Mouse (Mus musculus): Measurements from ENCODE around the gene Wnt5b. TPM values are rescaled to one million over a fixed set of nuclear protein-coding genes. Genes with fewer than 3 reads are reported as not detected.
A peak's percentile ranks its signal among the peaks of the same experiment; 100 is the strongest.
"Not testable (repeated sequence)": the region's sequence is repeated elsewhere in the genome, so short reads cannot be mapped to it uniquely, and the experiment has no call there.

Wnt5b gene
- polyA plus RNA-seq, 1 experiment, result not detected

GRCm38 (mm10) chr6:119445671-119446607 lies 98.2 kb downstream of the Wnt5b start:
- no peak overlapping the region for H3K4me3 ChIP-seq (ENCODE audit: insufficient read depth, low read length)
- no peak overlapping the region for H3K27ac ChIP-seq (ENCODE audit: insufficient read depth, low read depth, low read length)
- TF ChIP-seq POLR2A (IDR thresholded peaks at IDR 0.05; ENCODE audit: borderline replicate concordance, low read depth, low read length) (no peak), CTCF (IDR thresholded peaks at IDR 0.05; ENCODE audit: low read depth, low read length) (no peak)
- peaks cover 13% of the 10 kb centered on the region for H3K4me1 ChIP-seq (ENCODE audit: control insufficient read depth, insufficient read depth, low read length)

GRCm38 (mm10) chr6:119443742-119444645 lies 100.2 kb downstream of the Wnt5b start:
- Histone ChIP-seq H3K4me1 (ENCODE audit: control insufficient read depth, insufficient read depth, low read length) (peaks cover 13% of the 10 kb centered on the region), H3K27ac (ENCODE audit: insufficient read depth, low read depth, low read length) (peak overlapping the region; percentile 31), H3K4me3 (ENCODE audit: insufficient read depth, low read length) (peak overlapping the region; percentile 56)
- peak; percentile 85 for TF ChIP-seq CTCF (IDR thresholded peaks at IDR 0.05; ENCODE audit: low read depth, low read length)
- TF ChIP-seq POLR2A (IDR thresholded peaks at IDR 0.05; ENCODE audit: borderline replicate concordance, low read depth, low read length), result no peak

GRCm38 (mm10) chr6:119442729-119443128 lies 101.4 kb downstream of the Wnt5b start:
- H3K4me3 ChIP-seq (ENCODE audit: insufficient read depth, low read length); H3K27ac ChIP-seq (ENCODE audit: insufficient read depth, low read depth, low read length): not testable (repeated sequence)
- TF ChIP-seq CTCF (IDR thresholded peaks at IDR 0.05; ENCODE audit: low read depth, low read length), result 0 out of 2 replicates have a peak, but pooled peaks have one; percentile 25
- H3K4me1 ChIP-seq (ENCODE audit: control insufficient read depth, insufficient read depth, low read length), result peaks cover 18% of the 10 kb centered on the region

GRCm38 (mm10) chr6:119437894-119438761 lies 106.0 kb downstream of the Wnt5b start:
- H3K27ac ChIP-seq (ENCODE audit: insufficient read depth, low read depth, low read length), result no peak overlapping the region
- H3K4me3 ChIP-seq (ENCODE audit: insufficient read depth, low read length), result no peak overlapping the region
- peaks cover 5% of the 10 kb centered on the region; the same call in 1 of the 2 replicates for H3K4me1 ChIP-seq (ENCODE audit: control insufficient read depth, insufficient read depth, low read length)
- TF ChIP-seq POLR2A (IDR thresholded peaks at IDR 0.05; ENCODE audit: borderline replicate concordance, low read depth, low read length) (no peak), CTCF (IDR thresholded peaks at IDR 0.05; ENCODE audit: low read depth, low read length) (no peak)

GRCm38 (mm10) chr6:119434394-119434793 lies 109.8 kb downstream of the Wnt5b start:
- TF ChIP-seq POLR2A (IDR thresholded peaks at IDR 0.05; ENCODE audit: borderline replicate concordance, low read depth, low read length), result no peak
- TF ChIP-seq CTCF (IDR thresholded peaks at IDR 0.05; ENCODE audit: low read depth, low read length), result no peak
- no peak overlapping the region for H3K27ac ChIP-seq (ENCODE audit: insufficient read depth, low read depth, low read length)
- no peak overlapping the region for H3K4me3 ChIP-seq (ENCODE audit: insufficient read depth, low read length)
- peaks cover 5% of the 10 kb centered on the region; the same call in 1 of the 2 replicates for H3K4me1 ChIP-seq (ENCODE audit: control insufficient read depth, insufficient read depth, low read length)

GRCm38 (mm10) chr6:119431751-119432324 lies 112.3 kb downstream of the Wnt5b start:
- H3K27ac ChIP-seq (ENCODE audit: insufficient read depth, low read depth, low read length), result no peak overlapping the region
- no peaks in the 10 kb centered on the region for H3K4me1 ChIP-seq (ENCODE audit: control insufficient read depth, insufficient read depth, low read length)
- H3K4me3 ChIP-seq (ENCODE audit: insufficient read depth, low read length), result no peak overlapping the region
- TF ChIP-seq CTCF (IDR thresholded peaks at IDR 0.05; ENCODE audit: low read depth, low read length), result no peak
- TF ChIP-seq POLR2A (IDR thresholded peaks at IDR 0.05; ENCODE audit: borderline replicate concordance, low read depth, low read length), result no peak

GRCm38 (mm10) chr6:119430508-119430907 lies 113.6 kb downstream of the Wnt5b start:
- H3K4me3 ChIP-seq (ENCODE audit: insufficient read depth, low read length), result no peak overlapping the region
- TF ChIP-seq POLR2A (IDR thresholded peaks at IDR 0.05; ENCODE audit: borderline replicate concordance, low read depth, low read length) (no peak), CTCF (IDR thresholded peaks at IDR 0.05; ENCODE audit: low read depth, low read length) (no peak)
- H3K27ac ChIP-seq (ENCODE audit: insufficient read depth, low read depth, low read length), result no peak overlapping the region
- no peaks in the 10 kb centered on the region for H3K4me1 ChIP-seq (ENCODE audit: control insufficient read depth, insufficient read depth, low read length)

- TF ChIP-seq POLR2A (IDR thresholded peaks at IDR 0.05; ENCODE audit: borderline replicate concordance, low read depth, low read length) (no peak), CTCF (IDR thresholded peaks at IDR 0.05; ENCODE audit: low read depth, low read length) (no peak)
Observed at GRCm38 (mm10) chr6:119429311-119429710, 114.8 kb downstream of the Wnt5b start.

GRCm38 (mm10) chr6:119428611-119429010 lies 115.5 kb downstream of the Wnt5b start:
- TF ChIP-seq CTCF (IDR thresholded peaks at IDR 0.05; ENCODE audit: low read depth, low read length), result peak; percentile 30; the same call in 1 of the 2 replicates
- TF ChIP-seq POLR2A (IDR thresholded peaks at IDR 0.05; ENCODE audit: borderline replicate concordance, low read depth, low read length), result no peak
- Histone ChIP-seq H3K27ac (ENCODE audit: insufficient read depth, low read depth, low read length) (no peak overlapping the region), H3K4me1 (ENCODE audit: control insufficient read depth, insufficient read depth, low read length) (no peaks in the 10 kb centered on the region), H3K4me3 (ENCODE audit: insufficient read depth, low read length) (no peak overlapping the region)

More at GRCm38 (mm10) chr6:119429311-119429710, 114.8 kb downstream of the Wnt5b start:
- Histone ChIP-seq H3K4me1 (ENCODE audit: control insufficient read depth, insufficient read depth, low read length) (no peaks in the 10 kb centered on the region), H3K4me3 (ENCODE audit: insufficient read depth, low read length) (no peak overlapping the region), H3K27ac (ENCODE audit: insufficient read depth, low read depth, low read length) (no peak overlapping the region)
